Mouse (Mus musculus) kidney, postnatal 14 days (tissue): ENCODE measurements around the gene Rfx2.

Experiments used
- DNase-seq: peaks from one replicate; pipeline ENCODE4 v3.0.0; 2022; ENCODE audit warnings: mixed read lengths

The Rfx2 gene

DNA sequence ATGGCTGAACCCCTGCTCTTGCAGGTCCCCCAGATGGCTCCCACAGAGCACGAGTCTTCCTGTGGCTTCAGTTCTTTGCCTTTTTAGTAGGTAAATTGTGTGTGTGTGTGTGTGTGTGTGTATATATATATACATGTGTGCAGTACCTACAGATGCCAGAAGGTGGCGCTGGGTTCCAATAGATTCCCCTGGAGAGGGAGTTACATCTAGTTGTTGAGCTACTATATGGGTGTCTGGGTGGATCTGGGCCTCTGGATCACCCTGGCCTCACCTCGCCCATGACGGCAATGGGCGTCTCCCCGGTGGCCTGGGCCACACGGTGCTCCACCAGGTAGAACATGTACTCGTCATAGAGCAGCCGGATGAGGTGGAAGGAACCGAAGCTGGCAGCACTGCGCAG is 53.2 kb downstream of the Rfx2 start:
- no peak for DNase-seq

DNA sequence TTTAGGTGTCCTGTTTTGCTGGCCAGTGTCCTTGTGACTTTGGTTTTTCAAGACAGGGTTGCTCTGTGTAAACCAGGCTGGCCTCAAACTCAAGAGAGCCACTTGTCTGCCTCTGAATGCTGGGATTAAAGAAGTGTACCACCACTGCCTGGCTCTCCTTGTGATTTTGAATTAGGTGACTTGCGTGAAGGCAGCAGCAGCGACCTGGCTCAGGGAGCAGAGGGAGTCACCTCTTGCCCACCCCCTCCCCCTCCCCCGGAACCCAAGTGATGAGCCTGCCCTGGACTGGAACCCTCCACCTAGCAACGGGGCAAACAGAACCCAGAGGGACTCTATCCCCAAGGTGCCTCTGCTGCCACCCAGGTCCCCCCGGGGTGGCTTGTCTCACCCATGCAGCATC is 60.9 kb downstream of the Rfx2 start, which contains the start of gene Prr22:
Gene Prr22, plus strand, starts transcription at position 301 of the 400 bp plus-strand sequence.
- DNase-seq: no peak

DNA sequence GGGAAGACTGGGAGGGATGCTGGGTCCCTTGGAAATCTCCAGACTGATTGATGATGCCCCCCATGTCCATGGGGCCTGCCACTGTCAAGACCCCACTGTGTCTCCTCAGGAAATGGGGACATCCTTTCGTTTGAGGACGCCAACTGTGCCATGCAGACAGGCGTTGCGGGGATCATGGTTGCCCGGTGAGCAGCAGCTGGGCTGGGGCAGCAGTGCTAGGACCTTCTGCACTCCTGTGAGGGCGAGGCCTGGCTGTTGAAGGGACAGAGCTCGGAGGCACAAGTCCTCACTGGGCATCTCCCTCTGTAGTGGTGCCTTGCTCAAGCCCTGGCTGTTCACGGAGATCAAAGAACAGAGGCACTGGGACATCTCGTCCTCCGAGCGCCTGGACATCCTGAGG is 61.9 kb downstream of the Rfx2 start:
- no peak for DNase-seq

DNA sequence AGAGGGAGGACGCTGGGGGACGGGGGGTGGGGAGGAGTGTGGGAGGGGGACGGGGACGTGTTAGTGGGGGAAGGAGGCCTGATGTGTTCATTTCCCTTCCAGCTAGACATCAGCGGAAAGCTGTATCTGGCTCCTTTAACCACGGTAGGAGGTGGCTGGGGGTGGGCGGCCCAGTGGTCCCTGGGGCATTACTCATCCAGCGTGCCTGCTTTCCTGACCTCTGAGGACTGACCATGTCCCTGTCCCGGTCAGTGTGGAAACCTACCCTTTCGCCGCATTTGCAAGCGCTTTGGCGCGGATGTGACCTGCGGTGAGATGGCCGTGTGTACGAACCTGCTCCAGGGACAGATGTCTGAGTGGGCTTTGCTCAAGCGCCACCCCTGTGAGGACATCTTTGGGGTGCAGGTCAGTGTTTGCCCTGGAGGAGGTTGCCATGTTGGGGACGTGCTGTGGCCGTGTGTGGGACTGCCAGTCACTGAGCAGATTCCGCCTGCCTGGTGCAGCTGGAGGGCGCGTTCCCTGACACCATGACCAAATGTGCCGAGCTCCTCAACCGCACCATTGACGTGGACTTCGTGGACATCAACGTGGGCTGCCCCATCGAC is 63.2 kb downstream of the Rfx2 start:
- no peak for DNase-seq

- DNase-seq: no peak
Measured at GRCm38 (mm10) chr17:56766631-56767405, 64.0 kb downstream of the Rfx2 start.

DNA sequence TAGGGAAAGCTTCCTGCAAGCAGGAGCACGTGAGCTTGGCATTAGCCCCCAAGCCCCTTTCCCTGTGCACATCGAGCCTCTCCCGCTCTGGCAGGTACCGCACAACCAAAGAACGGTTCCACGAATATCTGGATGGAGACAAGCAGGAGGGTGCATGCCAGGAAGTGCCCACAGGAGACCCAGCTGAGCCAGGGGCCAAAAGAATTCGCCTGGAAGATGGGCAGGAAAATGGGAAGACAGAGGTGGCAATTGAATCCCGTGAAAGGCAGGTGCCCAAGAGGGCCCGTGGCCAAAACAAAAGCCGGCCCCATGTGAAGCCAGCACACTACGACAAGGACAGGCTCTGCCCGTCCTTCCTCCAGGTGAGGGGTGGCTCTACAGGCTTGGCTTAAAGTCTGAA is 65.4 kb downstream of the Rfx2 start:
- DNase-seq: no peak

DNA sequence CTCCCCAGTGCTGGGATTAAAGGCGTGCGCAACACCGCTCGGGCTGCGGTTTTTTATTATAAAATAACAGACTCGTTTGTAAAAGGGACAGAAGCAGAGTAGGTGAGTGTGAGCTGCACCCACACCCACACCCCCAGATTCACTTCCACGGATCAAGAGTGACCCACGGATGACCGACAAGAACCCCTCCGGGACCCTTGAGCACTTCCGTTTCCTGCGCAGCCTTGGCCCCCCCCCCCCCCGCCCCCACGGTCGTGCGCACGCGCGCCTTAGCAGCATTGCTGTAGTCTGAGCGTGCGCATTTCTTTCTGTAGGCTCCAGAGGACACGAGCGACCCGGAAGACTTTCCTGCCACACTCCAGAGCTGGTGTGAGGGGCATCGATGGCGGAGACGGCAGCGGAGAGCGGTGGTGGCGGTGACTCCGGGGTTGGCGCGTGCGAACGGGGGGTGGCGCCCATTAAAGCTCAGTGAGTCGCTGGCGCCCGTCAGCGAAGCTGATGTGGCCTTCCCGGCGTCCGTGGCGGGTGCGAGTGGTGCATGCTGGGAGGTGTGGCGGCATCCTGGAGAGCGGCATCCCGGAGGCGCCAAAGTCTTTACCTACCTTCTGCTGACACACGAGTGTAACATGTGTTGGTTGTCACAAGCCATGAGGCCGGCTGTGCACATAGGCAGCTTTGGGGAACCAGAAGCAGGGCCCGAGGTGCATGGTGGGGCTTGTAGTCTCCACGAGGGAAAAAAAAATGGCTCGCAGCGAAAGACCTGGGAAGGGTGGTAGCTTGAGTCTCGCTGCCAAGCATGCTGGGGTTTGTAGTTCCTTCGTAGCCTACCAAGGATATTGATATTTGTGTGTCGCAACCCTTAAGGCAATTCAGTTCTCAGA is 66.1 kb downstream of the Rfx2 start, which contains the start of gene Dus3l:
Gene Dus3l, plus strand, starts transcription at position 284 of the 881 bp plus-strand sequence.
- peak; percentile 91 for DNase-seq

GRCm38 (mm10) chr17:56763741-56764250 is 67.0 kb downstream of the Rfx2 start:
- no peak for DNase-seq

DNA sequence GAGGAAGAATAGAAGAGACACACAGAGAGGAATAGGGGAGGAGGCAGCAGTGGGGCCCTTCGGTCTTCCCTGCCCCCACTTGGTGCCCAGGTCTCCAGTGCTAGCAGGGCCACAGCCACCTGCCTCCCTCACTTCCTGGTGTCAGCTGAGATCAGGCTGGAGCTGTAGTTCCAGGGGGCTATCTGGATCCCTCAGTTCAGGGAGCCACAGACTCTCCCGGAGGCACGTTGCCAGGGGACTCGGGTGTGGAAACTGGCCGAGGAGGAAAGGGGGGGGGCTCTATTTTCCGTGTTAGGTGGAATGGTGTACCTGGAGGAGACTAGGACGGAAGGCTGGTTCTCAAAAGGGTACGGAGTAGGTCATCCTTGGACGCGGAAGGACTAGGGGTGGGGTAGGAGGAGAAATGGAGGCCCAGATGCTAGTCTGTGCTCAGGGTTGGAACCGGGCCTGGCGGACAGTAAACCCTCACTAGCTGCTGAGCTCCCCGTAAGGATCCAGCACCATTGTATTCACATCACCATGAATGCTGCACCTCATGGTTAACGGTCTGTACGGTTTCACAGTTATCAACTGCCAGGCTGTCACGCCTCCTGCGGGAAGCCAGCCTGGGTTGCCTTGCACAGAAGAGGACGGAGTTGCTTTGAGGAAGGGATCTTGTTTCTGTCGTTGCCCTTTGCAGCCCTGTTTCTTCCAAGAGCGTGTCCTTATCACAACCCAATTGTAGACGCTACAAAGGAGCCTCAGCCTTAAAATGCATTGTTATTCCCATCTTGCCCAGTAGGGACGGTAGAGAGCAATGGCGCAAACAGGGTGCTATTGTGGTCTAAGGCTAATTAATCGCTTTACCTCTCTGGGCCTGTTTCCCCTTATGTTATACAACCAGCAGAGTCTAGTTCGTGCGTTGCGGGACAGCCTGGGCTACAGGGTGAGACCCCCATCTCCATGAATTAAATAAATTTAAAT is 67.8 kb downstream of the Rfx2 start:
- peak; percentile 70 for DNase-seq

- peak; percentile 94 for DNase-seq
Measured at GRCm38 (mm10) chr17:56761991-56762410, 68.8 kb downstream of the Rfx2 start.

GRCm38 (mm10) chr17:56761077-56761476 is 69.7 kb downstream of the Rfx2 start:
- DNase-seq: no peak

- DNase-seq: no peak
Measured at GRCm38 (mm10) chr17:56759261-56759660, 71.6 kb downstream of the Rfx2 start.

GRCm38 (mm10) chr17:56758132-56758531 is 72.7 kb downstream of the Rfx2 start:
- peak; percentile 78 for DNase-seq

- DNase-seq: peak; percentile 94
Measured at GRCm38 (mm10) chr17:56757416-56758123, 73.2 kb downstream of the Rfx2 start, which contains the start of gene Nrtn. Gene Nrtn, minus strand, starts transcription at chr17:56757530.

DNA sequence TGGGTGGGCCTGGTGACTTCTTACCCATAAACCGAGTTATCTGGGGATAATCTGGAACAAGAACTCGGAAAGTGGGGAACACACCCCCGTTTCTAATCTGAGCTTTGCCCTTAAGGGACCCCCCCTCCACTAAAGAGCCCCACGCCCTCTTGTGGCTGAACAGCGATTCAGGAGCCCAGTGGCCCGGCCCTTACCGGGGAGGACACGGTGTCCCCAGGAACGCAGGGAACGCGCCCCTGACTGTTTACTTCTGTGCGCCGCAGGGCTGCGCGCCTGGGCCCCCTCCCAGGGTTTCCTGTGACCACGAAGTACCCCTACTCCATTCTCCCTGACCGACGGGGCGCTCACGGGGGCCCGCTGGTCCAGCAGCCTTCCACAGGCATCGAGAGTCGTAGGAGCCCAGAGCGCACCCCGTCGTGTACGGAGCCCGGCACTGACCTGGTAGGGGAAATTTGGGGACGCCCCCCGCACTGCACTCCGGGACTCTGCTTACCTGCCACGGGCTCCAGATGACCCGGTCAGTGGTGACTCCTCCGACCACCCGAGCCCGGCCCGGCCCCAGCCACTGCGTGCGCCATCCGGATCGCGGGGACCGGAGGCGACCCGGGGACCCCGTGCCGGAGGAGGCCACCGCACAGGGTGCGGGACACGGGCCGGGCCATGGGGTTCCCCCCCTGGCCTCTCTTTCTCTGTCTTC is 74.0 kb downstream of the Rfx2 start:
- DNase-seq: peak; percentile 52

- DNase-seq: no peak
Measured at GRCm38 (mm10) chr17:56754271-56755185, 76.3 kb downstream of the Rfx2 start.

DNA sequence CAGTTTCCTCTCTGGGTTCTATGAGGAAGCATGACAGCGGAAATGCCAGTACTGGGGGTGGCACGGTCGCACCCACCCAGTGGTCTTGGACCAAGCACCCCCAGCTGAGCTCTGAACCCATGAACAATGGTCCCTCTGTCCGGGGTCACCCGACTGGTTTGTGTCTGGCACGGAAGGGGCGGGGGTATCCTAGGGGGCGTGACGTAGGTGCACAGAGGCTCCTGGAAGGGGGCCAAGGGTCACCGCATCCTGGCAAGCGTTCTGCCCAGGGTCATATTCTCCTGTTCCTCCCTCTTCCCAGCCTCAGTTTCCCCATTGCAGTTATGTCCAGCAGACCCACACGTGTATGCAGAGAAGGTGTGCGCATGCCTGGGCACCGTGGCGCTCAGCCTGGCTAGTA is 77.4 kb downstream of the Rfx2 start:
- no peak for DNase-seq

GRCm38 (mm10) chr17:56751404-56752072 is 79.3 kb downstream of the Rfx2 start:
- DNase-seq: peak; percentile 73

GRCm38 (mm10) chr17:56744173-56744572 is 86.6 kb downstream of the Rfx2 start:
- DNase-seq: no peak
